Mouse (Mus musculus) liver, embryonic 14.5 days (tissue): ENCODE measurements around the gene Smim22. TPM values are rescaled to one million over a fixed set of nuclear protein-coding genes. Genes with fewer than 3 reads are reported as not detected.

ENCODE experiments used
- ATAC-seq: fragments of 200-750 bp; cut with Nextera tagmentation; 2 replicates; pipeline ENCODE4 v1.8.0; 2017; ENCODE audit warnings: moderate number of reproducible peaks, mild to moderate bottlenecking, moderate library complexity; ENCODE audit not compliant: insufficient read depth
- DNase-seq, 3 experiments: peaks; one replicate each; pipeline ENCODE4 v3.0.0-alpha.2; 2012 to 2013; ENCODE audit warnings: low read depth in 3 of 3, low spot score in 3 of 3
- H3K27ac ChIP-seq: fragments of 300-500 bp; sonication (generic); 2 replicates; pipeline ENCODE4 v1.5.1; 2014; ENCODE audit warnings: moderate library complexity, mild to moderate bottlenecking, control low read depth, inconsistent platforms
- H3K27me3 ChIP-seq: fragments of 300-500 bp; sonication (generic); 2 replicates; pipeline ENCODE4 v1.6.1; 2014; ENCODE audit warnings: mild to moderate bottlenecking, low read length, moderate library complexity; ENCODE audit not compliant: control insufficient read depth, insufficient read depth
- H3K36me3 ChIP-seq: fragments of 300-500 bp; sonication (generic); replicated peaks from 2 replicates; pipeline ENCODE4 v1.6.1; 2014; ENCODE audit warnings: low read depth; ENCODE audit not compliant: control insufficient read depth, insufficient read depth
- H3K4me1 ChIP-seq, 2 experiments: fragments of 200-500 bp in 1 of 2; fragments of 300-500 bp in 1 of 2; sonication (generic) in 1 of 2; replicated peaks; 2 replicates each; pipeline ENCODE4 v1.6.1; 2012 to 2014; ENCODE audit warnings: antibody characterized with exemption in 1 of 2, inconsistent platforms in 1 of 2, low read length in 1 of 2; ENCODE audit not compliant: control insufficient read depth in 2 of 2, insufficient read depth in 2 of 2
- H3K4me2 ChIP-seq: fragments of 300-500 bp; sonication (generic); 2 replicates; pipeline ENCODE4 v1.6.1; 2014; ENCODE audit warnings: low read depth, mild to moderate bottlenecking, control low read depth, moderate library complexity
- H3K4me3 ChIP-seq, 2 experiments: fragments of 200-500 bp in 1 of 2; fragments of 300-500 bp in 1 of 2; sonication (generic) in 1 of 2; 2 replicates each; pipeline ENCODE4 v1.5.1; 2012 to 2014; ENCODE audit warnings: low read depth in 2 of 2, low read length in 2 of 2, mild to moderate bottlenecking in 2 of 2, control low read depth in 1 of 2, inconsistent platforms in 1 of 2, moderate library complexity in 1 of 2; ENCODE audit not compliant: insufficient read depth in 1 of 2
- H3K9ac ChIP-seq: fragments of 300-500 bp; sonication (generic); replicated peaks from 2 replicates; pipeline ENCODE4 v1.6.1; 2014; ENCODE audit warnings: mild to moderate bottlenecking, control low read depth, moderate library complexity
- H3K9me3 ChIP-seq: fragments of 300-500 bp; sonication (generic); 2 replicates; pipeline ENCODE4 v1.6.1; 2016; ENCODE audit warnings: low read length, mixed read lengths; ENCODE audit not compliant: control insufficient read depth
- CTCF ChIP-seq: IDR thresholded peaks from 2 replicates; pipeline ENCODE4 v1.5.1; 2016; ENCODE audit warnings: antibody characterized with exemption, low read depth, control low read depth
- EP300 ChIP-seq: IDR thresholded peaks from 2 replicates; pipeline ENCODE4 v1.6.1; 2016; ENCODE audit warnings: antibody characterized with exemption, low read depth
- WGBS: fragments of 180-500 bp; shearing (Covaris S2); extraction: QIAGEN DNeasy Blood & Tissue Kit; methylation state at CpG from one replicate; pipeline ENCODE4 v1.1.7; 2014; ENCODE audit not compliant: insufficient replicate concordance; 5-methylcytosine and 5-hydroxymethylcytosine counted together
- polyA plus RNA-seq, 2 experiments: library from polyadenylated mRNA; depleted of rRNA in 1 of 2; stranded (reverse) in 1 of 2; unstranded in 1 of 2; fragments of >200 nt; fragmentation: Nextera tagmentation in 1 of 2; extraction: Ambion mirVana in 1 of 2; gene quantifications; 2 replicates each; pipeline versions ENCODE4 v1.2.1 to v1.2.3; 2012 to 2014

Smim22 gene
- polyA plus RNA-seq, 2 experiments = 4.5 to 9.7 TPM

DNA sequence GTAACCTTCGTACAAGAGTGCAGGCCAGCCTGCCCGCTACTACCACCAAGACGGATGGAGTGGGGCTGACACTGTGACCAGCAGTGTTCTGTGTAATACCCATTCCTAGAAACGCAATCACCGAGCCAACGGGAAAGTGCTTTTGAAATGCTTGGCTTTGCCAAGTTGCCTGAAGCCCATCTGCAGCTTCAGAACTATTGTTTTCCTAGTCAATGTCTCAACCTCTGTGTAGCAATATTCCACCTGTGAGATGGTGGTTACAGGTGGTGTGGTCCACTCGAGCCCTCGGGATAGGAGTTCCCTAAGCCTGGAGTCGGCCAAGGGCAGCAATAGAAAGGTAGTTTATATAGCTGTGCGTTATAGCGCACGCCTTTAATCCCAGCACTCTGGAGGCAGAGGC, 22.4 kb upstream of the Smim22 start:
- 80% methylated on average over 12 of the region's 12 CpGs for WGBS
- no peaks in the 10 kb centered on the region for H3K36me3 ChIP-seq
- no peak overlapping the region for H3K9ac ChIP-seq
- H3K4me2 ChIP-seq = no peak overlapping the region
- no peak overlapping the region for H3K4me3 ChIP-seq
- no peaks in the 10 kb centered on the region for H3K27me3 ChIP-seq
- ATAC-seq (no peak), DNase-seq (no peak)
- H3K4me1 ChIP-seq = no peaks in the 10 kb centered on the region
- no peak for TF ChIP-seq EP300
- no peak for TF ChIP-seq CTCF
- H3K9me3 ChIP-seq = no peaks in the 10 kb centered on the region
- H3K27ac ChIP-seq = no peak overlapping the region

DNA sequence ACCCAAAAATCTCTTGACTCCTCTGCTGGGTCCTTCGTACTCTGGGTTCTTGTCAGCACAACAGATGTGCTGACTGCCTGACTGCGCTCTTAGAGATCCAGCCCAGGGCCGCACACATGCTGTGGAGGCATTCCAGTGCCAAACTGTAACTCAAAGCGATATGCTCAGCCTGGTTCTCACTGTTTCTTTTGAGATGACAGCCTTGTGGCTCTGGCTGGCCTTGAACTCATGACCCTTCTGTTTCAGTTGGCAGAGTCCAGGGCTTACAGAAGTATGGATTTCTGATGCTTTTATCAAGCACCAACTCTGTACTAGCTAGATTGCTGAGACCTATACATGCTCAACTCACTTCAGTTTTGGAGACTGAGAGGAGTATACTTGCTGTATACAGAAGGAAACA, 13.8 kb upstream of the Smim22 start:
- WGBS = 49% methylated on average over 4 of the region's 4 CpGs
- H3K27me3 ChIP-seq = no peaks in the 10 kb centered on the region
- ATAC-seq (no peak), DNase-seq (no peak)
- no peak for TF ChIP-seq CTCF
- TF ChIP-seq EP300 = no peak
- no peaks in the 10 kb centered on the region for H3K9me3 ChIP-seq
- no peak overlapping the region for H3K27ac ChIP-seq
- H3K9ac ChIP-seq = no peak overlapping the region
- H3K36me3 ChIP-seq = no peaks in the 10 kb centered on the region
- H3K4me3 ChIP-seq = no peak overlapping the region
- no peak overlapping the region for H3K4me2 ChIP-seq
- peaks cover 0 to 3% of the 10 kb centered on the region in 2 experiments; a peak in 1 of 4 replicates for H3K4me1 ChIP-seq

DNA sequence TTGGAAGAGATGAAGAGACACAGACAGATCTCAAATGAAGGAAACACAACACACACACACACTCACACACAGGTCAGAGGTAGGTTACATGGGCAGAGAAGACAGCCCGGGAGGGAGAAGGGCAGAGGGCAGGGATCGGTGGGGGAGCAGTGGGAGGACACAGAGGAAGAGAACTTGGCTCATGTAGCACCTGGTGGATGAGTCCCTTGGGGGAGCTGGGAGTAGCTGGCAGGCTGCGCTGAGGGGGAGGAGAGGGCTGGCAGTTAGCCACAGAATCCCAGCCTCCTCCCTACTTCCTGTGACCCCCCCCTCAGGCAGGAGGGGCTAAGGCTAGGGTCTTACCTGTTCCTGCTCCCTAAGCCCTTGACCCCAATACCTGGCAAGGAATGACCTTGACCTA, 9.5 kb upstream of the Smim22 start, which contains the start of gene Sept12:
Gene Sept12 (minus strand): TSS at position 300 of the 400 bp plus-strand sequence.
- WGBS = 52% methylated on average over 3 of the region's 3 CpGs
- DNase-seq = no peak

DNA sequence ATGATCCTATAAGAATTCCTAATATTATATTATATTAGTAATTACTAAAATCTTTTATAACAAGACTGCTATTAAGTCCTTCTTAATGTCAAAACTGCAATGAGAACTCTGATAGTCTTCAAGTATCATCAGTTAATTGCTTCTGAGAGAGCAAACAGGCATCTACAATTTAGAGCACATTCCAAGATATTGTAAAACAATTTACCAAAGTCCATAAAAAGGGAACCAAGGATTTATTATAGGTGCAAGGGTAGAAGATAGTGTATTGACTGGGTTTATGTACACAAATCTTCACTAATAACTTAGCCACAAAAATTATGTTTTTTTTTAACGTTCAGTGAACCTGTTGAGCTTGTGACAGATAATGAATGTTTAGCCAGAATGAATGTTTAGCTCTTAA, 8.1 kb upstream of the Smim22 start:
- WGBS = 57% methylated on average over 1 of the region's 1 CpGs
- Histone ChIP-seq H3K9me3 (no peaks in the 10 kb centered on the region), H3K27ac (no peak overlapping the region), H3K9ac (no peak overlapping the region), H3K36me3 (no peaks in the 10 kb centered on the region), H3K27me3 (no peaks in the 10 kb centered on the region), H3K4me3 (no peak overlapping the region), H3K4me2 (no peak overlapping the region), H3K4me1 (peaks cover 0 to 3% of the 10 kb centered on the region in 2 experiments; a peak in 1 of 4 replicates)
- TF ChIP-seq EP300 (no peak), CTCF (no peak)
- no peak for DNase-seq
- ATAC-seq = no peak

More for the DNA sequence above, 9.5 kb upstream of the Smim22 start, which contains the start of gene Sept12:
- H3K9ac ChIP-seq = no peak within 1 kb of the TSS
- H3K4me3 ChIP-seq = no peak within 1 kb of the TSS
- H3K9me3 ChIP-seq = no peaks in the 10 kb centered on the region
- H3K27me3 ChIP-seq = no peaks in the 10 kb centered on the region
- TF ChIP-seq CTCF (no peak), EP300 (no peak)
- H3K4me2 ChIP-seq = no peak within 1 kb of the TSS
- ATAC-seq = no peak
- peaks cover 0 to 3% of the 10 kb centered on the region in 2 experiments; a peak in 1 of 4 replicates for H3K4me1 ChIP-seq
- no peaks in the 10 kb centered on the region for H3K36me3 ChIP-seq
- no peak within 1 kb of the TSS for H3K27ac ChIP-seq

DNA sequence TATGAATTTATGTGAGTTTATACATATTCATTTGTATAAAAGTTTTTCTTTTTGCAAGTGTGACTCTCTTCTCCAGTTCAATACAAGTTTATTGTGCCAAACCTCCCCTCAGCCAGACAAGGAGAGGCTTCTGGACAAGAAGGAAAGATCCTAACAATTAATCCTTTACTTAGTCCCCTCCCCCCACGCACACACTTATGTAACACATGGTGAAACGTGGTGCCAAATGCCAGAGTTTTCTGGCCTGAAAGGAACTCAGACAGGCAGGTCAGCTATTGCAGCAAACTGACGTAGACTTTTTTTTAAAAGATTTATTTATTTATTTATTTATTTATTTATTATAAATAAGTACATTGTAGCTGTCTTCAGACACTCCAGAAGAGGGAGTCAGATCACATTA, 6.5 kb upstream of the Smim22 start:
- no peak for ATAC-seq
- no peak overlapping the region for H3K4me2 ChIP-seq
- H3K27me3 ChIP-seq = no peaks in the 10 kb centered on the region

More for the DNA sequence above, 6.5 kb upstream of the Smim22 start:
- no peaks in the 10 kb centered on the region for H3K9me3 ChIP-seq
- no peak overlapping the region for H3K9ac ChIP-seq
- TF ChIP-seq CTCF = no peak
- no peak for TF ChIP-seq EP300
- no peak overlapping the region for H3K4me3 ChIP-seq
- 61% methylated on average over 3 of the region's 3 CpGs for WGBS
- DNase-seq = no peak
- H3K27ac ChIP-seq = no peak overlapping the region
- H3K36me3 ChIP-seq = no peaks in the 10 kb centered on the region
- peaks cover 0 to 3% of the 10 kb centered on the region in 2 experiments; a peak in 1 of 4 replicates for H3K4me1 ChIP-seq
